Mouse (Mus musculus) left cerebral cortex, adult 11 months (tissue): ENCODE results near the gene Ropn1.
"Not testable (repeated sequence)": the region's sequence is repeated elsewhere in the genome, so short reads cannot be mapped to it uniquely, and the experiment has no call there.

Source experiments
- DNase-seq: peaks from one replicate; pipeline ENCODE4 v3.0.0; 2022; ENCODE audit warnings: low spot score

Gene Ropn1

DNA sequence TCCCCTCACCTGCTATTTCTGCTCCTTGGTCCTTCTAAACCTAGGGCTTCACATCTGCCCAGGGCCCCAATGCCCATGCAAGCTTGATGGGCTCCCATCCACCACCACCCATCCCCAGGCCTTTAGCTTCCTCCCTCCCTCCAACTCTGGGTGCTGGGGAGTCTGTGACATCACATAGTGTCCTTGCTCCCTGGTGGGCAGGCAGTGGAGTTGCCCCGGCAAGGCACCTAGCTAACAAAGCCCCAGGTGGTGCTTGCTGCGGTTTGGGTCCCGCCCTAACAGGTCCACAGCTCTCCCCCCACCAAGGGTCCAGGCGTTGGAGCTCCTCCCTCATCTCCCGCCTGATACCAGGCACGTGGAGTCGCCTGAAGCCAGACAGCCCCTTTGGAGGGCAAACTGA, at the start of gene Ropn1:
Ropn1 (plus strand) TSS at position 301 of the 400 bp plus-strand sequence.
- DNase-seq: no peak

- DNase-seq: no peak
Measured at GRCm38 (mm10) chr16:34601954-34602353, 47.8 kb upstream of the Ropn1 start.

DNA sequence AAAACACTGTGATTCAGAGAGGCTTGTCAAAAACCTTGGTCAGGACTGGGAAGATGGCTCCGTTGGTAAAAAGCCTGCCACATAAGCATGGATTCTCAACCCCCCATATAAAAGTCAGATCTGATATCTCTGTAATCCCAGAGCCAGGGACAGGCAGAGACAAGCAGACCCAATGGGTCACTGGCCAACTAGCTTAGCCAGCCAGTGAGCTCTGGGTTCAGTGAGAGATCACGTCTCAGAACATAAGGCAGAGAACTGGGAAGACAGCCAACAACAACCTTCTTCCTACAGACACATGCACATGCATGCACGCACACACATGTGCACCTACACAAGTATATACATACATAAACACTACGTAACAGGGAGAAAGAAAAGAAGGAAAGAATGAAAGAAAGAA, 46.6 kb upstream of the Ropn1 start:
- DNase-seq: no peak

GRCm38 (mm10) chr16:34603854-34604253, 45.9 kb upstream of the Ropn1 start:
- no peak for DNase-seq

DNA sequence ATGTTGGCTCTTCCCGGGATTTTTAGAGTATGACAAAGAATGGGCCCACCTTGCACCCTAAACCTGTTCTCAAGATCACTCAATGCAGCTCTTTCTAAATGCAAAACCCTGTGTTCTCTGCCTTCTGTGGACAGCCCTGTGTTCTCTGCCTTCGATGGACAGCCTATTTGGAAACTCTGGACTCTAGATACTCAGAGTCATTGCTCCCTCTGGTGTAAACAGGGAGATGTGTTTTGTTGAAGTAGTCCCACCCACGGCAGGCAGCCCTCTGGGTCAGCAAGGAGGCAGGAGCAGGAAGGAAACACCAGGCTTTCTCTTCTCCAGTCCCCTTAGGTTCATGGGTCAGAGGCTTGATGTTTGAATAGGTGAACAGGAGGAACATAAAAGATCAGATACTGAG, 44.0 kb upstream of the Ropn1 start:
- no peak for DNase-seq

DNA sequence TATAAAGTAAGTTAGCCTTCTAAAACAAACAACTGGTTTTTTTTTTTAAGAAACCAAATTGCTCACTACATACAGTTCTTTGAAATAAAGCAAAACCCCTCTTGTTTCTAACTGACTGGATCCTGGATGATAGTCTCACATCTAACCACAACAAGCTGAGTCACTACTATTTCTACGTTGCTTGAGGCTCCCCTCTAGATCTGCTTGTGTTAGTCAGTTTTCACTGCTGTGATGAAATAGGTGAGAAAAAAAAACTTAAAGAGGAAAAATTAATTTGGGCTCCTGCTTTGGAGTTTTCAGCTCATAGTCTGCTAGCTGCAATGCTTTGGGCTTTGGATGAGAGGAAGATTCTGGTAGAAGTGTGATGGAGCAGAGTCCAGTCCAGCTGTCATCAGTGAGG, 39.6 kb upstream of the Ropn1 start:
- DNase-seq: no peak

- DNase-seq: no peak
Measured at GRCm38 (mm10) chr16:34614021-34614420, 35.7 kb upstream of the Ropn1 start.

DNA sequence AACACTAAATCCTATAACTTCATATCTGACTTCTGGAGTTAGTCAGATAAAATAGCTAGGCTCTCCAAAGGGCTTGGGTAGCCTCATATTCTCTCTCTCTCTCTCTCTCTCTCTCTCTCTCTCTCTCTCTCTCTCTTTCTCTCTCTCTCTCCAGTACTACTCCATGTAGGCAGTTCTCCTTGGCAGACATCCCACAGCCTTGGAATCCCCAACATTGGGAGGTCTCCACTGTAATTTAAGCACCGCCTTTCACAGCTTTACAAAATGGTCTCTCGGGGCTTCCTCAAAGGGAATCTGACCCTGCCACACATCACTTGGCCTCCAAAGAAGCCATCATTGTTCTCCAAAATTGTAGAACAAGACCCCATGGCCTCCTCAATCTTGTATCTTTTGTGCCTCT, 22.1 kb upstream of the Ropn1 start:
- DNase-seq: no peak

DNA sequence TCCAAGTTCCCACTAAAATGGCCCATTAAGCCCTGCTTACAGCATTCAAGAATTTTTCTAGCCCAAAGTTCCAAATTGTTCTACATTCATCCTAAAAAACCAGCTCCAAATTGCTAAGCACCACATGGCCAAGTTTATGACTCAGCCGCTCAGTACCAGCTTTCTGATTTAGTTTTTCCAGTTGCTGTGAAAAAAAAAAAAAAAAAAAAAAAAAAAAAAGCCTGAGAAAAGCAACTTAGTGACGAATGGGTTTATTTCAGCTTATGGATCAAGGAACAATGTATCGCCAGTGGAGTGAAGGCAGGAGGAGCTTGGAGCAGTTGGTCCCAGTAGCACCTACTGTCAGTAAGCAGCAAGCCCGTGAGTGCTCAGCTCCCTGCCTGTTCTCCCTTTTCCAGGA, 21.3 kb upstream of the Ropn1 start:
- peak; percentile 28 for DNase-seq

DNA sequence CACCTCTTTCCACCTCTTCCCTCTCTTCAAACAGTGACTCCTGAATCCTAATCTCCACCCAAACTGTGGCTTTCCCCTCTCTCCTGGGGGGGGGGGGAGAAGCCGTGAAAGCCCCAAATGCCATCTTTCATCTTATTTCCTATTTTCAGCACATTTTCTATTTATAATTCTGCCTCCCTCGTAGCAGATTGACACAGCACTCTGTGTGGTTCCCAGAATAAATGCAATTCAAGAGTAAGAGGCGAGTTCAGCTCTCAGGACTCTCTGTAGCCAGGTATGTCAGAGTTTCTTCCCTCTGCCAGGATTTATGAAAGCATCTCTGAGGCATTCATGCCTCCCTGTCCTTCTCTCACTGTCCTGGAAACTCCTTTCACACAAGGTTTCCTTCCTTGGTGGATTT, 14.2 kb upstream of the Ropn1 start:
- DNase-seq: no peak

- no peak for DNase-seq
Measured at GRCm38 (mm10) chr16:34643511-34644259, 6.0 kb upstream of the Ropn1 start.

DNA sequence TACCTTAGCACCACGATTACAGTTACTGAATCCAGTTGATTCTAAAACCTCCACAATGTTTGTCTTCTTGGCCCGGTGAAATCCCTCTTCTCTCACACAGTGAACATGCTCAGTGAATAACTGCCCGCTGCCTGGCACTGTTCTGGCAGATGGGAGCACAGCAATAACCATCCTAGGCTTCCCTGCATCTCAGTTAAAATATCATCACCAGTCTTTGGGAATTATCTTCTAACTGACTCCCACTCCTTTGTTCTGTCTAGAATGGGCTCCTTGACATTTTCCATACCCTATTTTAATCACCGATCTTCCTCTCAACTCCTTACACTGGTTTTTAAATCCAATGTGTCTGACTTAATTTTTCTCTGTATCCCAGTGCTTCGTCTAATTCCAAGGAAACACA, 3.3 kb downstream of the Ropn1 start:
- no peak for DNase-seq

- DNase-seq: not testable (repeated sequence)
Measured at GRCm38 (mm10) chr16:34657566-34657965, 7.8 kb downstream of the Ropn1 start.

GRCm38 (mm10) chr16:34657983-34658382, 8.3 kb downstream of the Ropn1 start:
- DNase-seq: no peak

DNA sequence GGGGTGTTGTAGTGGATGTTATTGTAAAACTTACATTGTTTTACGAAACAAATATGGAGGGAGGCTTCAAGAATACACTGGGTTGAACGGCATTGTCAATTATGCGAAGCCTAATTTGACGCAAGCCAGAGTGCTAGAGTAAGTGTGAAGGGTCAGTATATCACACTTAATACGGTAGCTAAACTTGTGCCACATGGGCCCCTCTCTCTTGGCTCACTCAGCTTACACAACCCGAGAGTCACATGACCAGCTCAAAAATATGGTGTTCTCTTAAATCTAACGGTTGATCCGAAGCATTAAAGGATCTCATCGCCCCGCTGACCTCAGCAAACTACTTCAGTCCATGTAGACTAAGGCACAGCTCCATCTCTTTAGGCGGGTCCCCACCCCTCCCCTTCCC, 8.7 kb downstream of the Ropn1 start:
- no peak for DNase-seq

DNA sequence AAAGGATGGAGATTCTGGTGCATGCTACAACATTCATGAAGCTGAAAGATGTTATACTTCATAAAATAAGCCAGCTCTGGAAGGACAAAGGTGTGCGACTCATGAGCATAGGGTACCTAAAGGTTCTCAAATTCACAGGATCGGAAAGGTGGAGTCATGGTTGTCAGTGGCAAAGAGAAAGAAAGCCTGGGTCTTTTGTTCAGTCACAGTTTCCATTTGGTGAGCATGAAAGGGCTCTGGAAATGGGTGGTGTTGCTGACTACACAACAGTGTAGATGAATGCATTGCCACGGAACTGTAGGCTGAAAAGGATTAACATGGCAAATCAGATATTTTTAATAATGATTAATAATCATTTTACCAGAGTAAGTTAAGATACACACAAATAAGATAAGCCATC, 14.8 kb downstream of the Ropn1 start:
- DNase-seq: no peak

- peak; percentile 42 for DNase-seq
Measured at GRCm38 (mm10) chr16:34667031-34667726, 17.5 kb downstream of the Ropn1 start.

- no peak for DNase-seq
Measured at GRCm38 (mm10) chr16:34668341-34668740, 18.6 kb downstream of the Ropn1 start.

GRCm38 (mm10) chr16:34671966-34672365, 22.2 kb downstream of the Ropn1 start:
- DNase-seq: no peak

DNA sequence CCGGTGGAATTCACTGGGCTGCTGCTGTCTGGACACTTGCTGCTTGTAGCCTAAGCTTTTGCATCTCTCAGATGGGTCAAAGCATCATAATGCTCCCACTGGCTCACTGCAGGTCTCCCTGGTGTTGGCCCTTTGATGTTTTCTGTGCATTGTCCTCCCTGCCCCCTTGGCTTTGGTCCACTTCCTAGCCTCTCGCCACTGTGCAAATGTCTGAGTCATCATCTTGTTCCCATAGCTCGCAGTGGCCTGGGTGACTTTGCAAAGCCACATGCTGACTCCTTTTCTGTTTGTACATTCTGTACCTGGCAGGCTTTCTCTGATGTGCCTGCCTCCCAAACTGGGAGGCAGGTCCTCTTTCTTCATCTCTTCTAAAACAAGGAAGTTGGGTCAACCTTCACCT, 23.1 kb downstream of the Ropn1 start:
- DNase-seq: no peak

DNA sequence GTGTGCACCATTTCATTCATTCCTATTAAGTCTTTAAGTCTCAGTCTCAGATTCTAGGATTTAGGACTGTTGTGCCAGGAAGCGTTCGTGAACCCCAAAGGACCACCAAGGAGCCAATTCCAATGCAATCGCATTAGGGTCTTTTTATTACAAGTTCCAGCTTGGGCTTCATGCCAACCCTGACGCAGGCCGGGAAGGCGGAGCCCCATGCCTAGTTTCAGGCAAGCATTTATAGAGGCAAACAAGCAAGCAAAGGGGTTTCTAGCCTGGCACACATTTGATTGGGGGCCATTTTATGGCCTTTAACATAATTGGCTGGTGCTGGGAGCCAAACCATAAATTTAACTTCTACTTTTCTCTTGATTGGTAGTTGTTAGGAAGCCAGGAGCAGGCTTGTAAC, 24.6 kb downstream of the Ropn1 start:
- DNase-seq: no peak

DNA sequence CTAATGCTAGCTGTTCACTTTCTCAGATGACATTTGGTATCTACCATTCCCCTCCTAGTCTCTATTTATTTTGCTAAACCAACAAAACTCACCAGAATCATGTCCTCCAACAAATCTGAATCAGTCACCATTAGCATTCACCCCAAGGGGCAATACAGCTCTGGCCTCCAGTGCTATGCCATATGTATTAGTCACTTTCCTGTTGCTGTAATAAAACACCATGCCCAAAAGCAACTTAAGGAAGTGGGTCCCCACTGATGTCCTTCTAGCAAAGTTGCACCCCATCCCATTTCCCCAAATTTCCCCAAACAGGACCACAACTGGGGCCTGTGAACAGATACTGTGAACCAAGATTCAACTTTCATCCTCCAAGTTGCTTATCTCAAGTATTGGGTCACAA, 32.1 kb downstream of the Ropn1 start:
- DNase-seq: no peak

- no peak for DNase-seq
Measured at GRCm38 (mm10) chr16:34689879-34690278, 40.2 kb downstream of the Ropn1 start.
